Mouse (Mus musculus) heart, embryonic 10.5 days (tissue): Measurements from ENCODE around the gene Pde4d. TPM values are rescaled to one million over a fixed set of nuclear protein-coding genes. Genes with fewer than 3 reads are reported as not detected.

Experiments used
- DNase-seq: peaks from one replicate; pipeline ENCODE4 v3.0.0-alpha.2; 2017; ENCODE audit warnings: low spot score
- H3K27ac ChIP-seq: fragments of 300-500 bp; sonication (generic); 2 replicates; pipeline ENCODE4 v1.5.1; 2016; ENCODE audit warnings: mild to moderate bottlenecking
- H3K27me3 ChIP-seq: fragments of 300-500 bp; sonication (generic); 2 replicates; pipeline ENCODE4 v1.6.1; 2016; ENCODE audit warnings: mild to moderate bottlenecking; ENCODE audit not compliant: poor library complexity, insufficient read depth, severe bottlenecking
- H3K36me3 ChIP-seq: fragments of 300-500 bp; sonication (generic); 2 replicates; pipeline ENCODE4 v1.6.1; 2016; ENCODE audit warnings: mild to moderate bottlenecking, moderate library complexity
- H3K4me1 ChIP-seq: fragments of 300-500 bp; sonication (generic); 2 replicates; pipeline ENCODE4 v1.6.1; 2016; ENCODE audit warnings: mild to moderate bottlenecking
- H3K4me3 ChIP-seq: fragments of 300-500 bp; sonication (generic); 2 replicates; pipeline ENCODE4 v1.5.1; 2016; ENCODE audit warnings: mild to moderate bottlenecking, moderate library complexity
- H3K9me3 ChIP-seq: fragments of 300-500 bp; sonication (generic); 2 replicates; pipeline ENCODE4 v1.6.1; 2016; ENCODE audit warnings: mild to moderate bottlenecking, moderate library complexity
- WGBS: fragments of 180-500 bp; shearing (Covaris S2); methylation state at CpG from one replicate; pipeline ENCODE4 v1.1.7; 2016; 5-methylcytosine and 5-hydroxymethylcytosine counted together
- polyA plus RNA-seq: library from polyadenylated mRNA; unstranded; fragments of >200 nt; fragmentation: Nextera tagmentation; extraction: Ambion mirVana; gene quantifications from 2 replicates; pipeline ENCODE4 v1.2.1, GENCODE M21; 2016

Pde4d gene
- polyA plus RNA-seq, 1 experiment from 2014 or later, result 24.9 TPM

GRCm38 (mm10) chr13:108834197-108834596 lies 384.4 kb downstream of the Pde4d start:
- 95% methylated on average over 1 of the region's 1 CpGs for WGBS
- Histone ChIP-seq H3K9me3 (no peaks in the 10 kb centered on the region), H3K4me3 (no peak overlapping the region), H3K27ac (no peak overlapping the region), H3K36me3 (no peaks in the 10 kb centered on the region), H3K4me1 (no peaks in the 10 kb centered on the region), H3K27me3 (no peaks in the 10 kb centered on the region)
- DNase-seq, result no peak

- no peak for DNase-seq
- Histone ChIP-seq H3K4me3 (no peak overlapping the region), H3K9me3 (no peaks in the 10 kb centered on the region), H3K4me1 (no peaks in the 10 kb centered on the region), H3K36me3 (no peaks in the 10 kb centered on the region), H3K27me3 (no peaks in the 10 kb centered on the region), H3K27ac (no peak overlapping the region)
- WGBS, result 74% methylated on average over 3 of the region's 3 CpGs
Observed at GRCm38 (mm10) chr13:108836314-108836713, 386.6 kb downstream of the Pde4d start.

GRCm38 (mm10) chr13:108839142-108839541 lies 389.4 kb downstream of the Pde4d start:
- H3K27me3 ChIP-seq, result no peaks in the 10 kb centered on the region
- WGBS, result 69% methylated on average over 7 of the region's 7 CpGs
- no peaks in the 10 kb centered on the region for H3K4me1 ChIP-seq
- H3K9me3 ChIP-seq, result no peaks in the 10 kb centered on the region
- H3K36me3 ChIP-seq, result no peaks in the 10 kb centered on the region
- H3K27ac ChIP-seq, result no peak overlapping the region
- H3K4me3 ChIP-seq, result no peak overlapping the region
- DNase-seq, result no peak

- Histone ChIP-seq H3K9me3 (no peaks in the 10 kb centered on the region), H3K4me3 (no peak overlapping the region), H3K36me3 (no peaks in the 10 kb centered on the region), H3K27me3 (no peaks in the 10 kb centered on the region), H3K27ac (no peak overlapping the region), H3K4me1 (no peaks in the 10 kb centered on the region)
- no peak for DNase-seq
- 55% methylated on average over 5 of the region's 5 CpGs for WGBS
Observed at GRCm38 (mm10) chr13:108854090-108854489, 404.3 kb downstream of the Pde4d start.

- no peak overlapping the region for H3K4me3 ChIP-seq
- no peaks in the 10 kb centered on the region for H3K36me3 ChIP-seq
- H3K27ac ChIP-seq, result no peak overlapping the region
- WGBS, result 82% methylated on average over 6 of the region's 6 CpGs
- no peaks in the 10 kb centered on the region for H3K4me1 ChIP-seq
- no peaks in the 10 kb centered on the region for H3K27me3 ChIP-seq
- no peaks in the 10 kb centered on the region for H3K9me3 ChIP-seq
- no peak for DNase-seq
Observed at GRCm38 (mm10) chr13:108856776-108857435, 407.2 kb downstream of the Pde4d start.

GRCm38 (mm10) chr13:108859336-108859735 lies 409.6 kb downstream of the Pde4d start:
- Histone ChIP-seq H3K36me3 (no peaks in the 10 kb centered on the region), H3K4me3 (no peak overlapping the region), H3K27ac (no peak overlapping the region), H3K9me3 (no peaks in the 10 kb centered on the region), H3K27me3 (no peaks in the 10 kb centered on the region), H3K4me1 (no peaks in the 10 kb centered on the region)
- DNase-seq, result no peak
- WGBS, result 80% methylated on average over 3 of the region's 3 CpGs

- no peaks in the 10 kb centered on the region for H3K4me1 ChIP-seq
- H3K4me3 ChIP-seq, result no peak overlapping the region
- DNase-seq, result no peak
- no peaks in the 10 kb centered on the region for H3K36me3 ChIP-seq
- 73% methylated on average over 7 of the region's 7 CpGs for WGBS
- no peak overlapping the region for H3K27ac ChIP-seq
- no peaks in the 10 kb centered on the region for H3K9me3 ChIP-seq
- H3K27me3 ChIP-seq, result no peaks in the 10 kb centered on the region
Observed at GRCm38 (mm10) chr13:108860737-108861136, 411.0 kb downstream of the Pde4d start.

- Histone ChIP-seq H3K36me3 (no peaks in the 10 kb centered on the region), H3K27ac (no peak overlapping the region), H3K4me1 (no peaks in the 10 kb centered on the region), H3K27me3 (no peaks in the 10 kb centered on the region), H3K9me3 (no peaks in the 10 kb centered on the region), H3K4me3 (no peak overlapping the region)
- WGBS, result 85% methylated on average over 7 of the region's 7 CpGs
- no peak for DNase-seq
Observed at GRCm38 (mm10) chr13:108861707-108862106, 412.0 kb downstream of the Pde4d start.

- H3K27me3 ChIP-seq, result no peaks in the 10 kb centered on the region
- WGBS, result 74% methylated on average over 5 of the region's 5 CpGs
- DNase-seq, result no peak
- H3K9me3 ChIP-seq, result no peaks in the 10 kb centered on the region
- no peaks in the 10 kb centered on the region for H3K36me3 ChIP-seq
- no peak overlapping the region for H3K27ac ChIP-seq
- no peaks in the 10 kb centered on the region for H3K4me1 ChIP-seq
- H3K4me3 ChIP-seq, result no peak overlapping the region
Observed at GRCm38 (mm10) chr13:108862173-108862572, 412.4 kb downstream of the Pde4d start.

GRCm38 (mm10) chr13:108900160-108900559 lies 450.4 kb downstream of the Pde4d start:
- Histone ChIP-seq H3K27ac (no peak overlapping the region), H3K36me3 (no peaks in the 10 kb centered on the region), H3K27me3 (no peaks in the 10 kb centered on the region), H3K4me1 (no peaks in the 10 kb centered on the region), H3K9me3 (no peaks in the 10 kb centered on the region), H3K4me3 (no peak overlapping the region)
- no peak for DNase-seq
- WGBS, result 82% methylated on average over 5 of the region's 5 CpGs

GRCm38 (mm10) chr13:108905121-108905520 lies 455.4 kb downstream of the Pde4d start:
- Histone ChIP-seq H3K27me3 (no peaks in the 10 kb centered on the region), H3K9me3 (no peaks in the 10 kb centered on the region), H3K4me1 (0 out of 2 replicates have a peak, but pooled peaks cover 2% of the 10 kb centered on the region), H3K27ac (no peak overlapping the region), H3K36me3 (no peaks in the 10 kb centered on the region), H3K4me3 (no peak overlapping the region)
- DNase-seq, result no peak
- 78% methylated on average over 2 of the region's 2 CpGs for WGBS

- DNase-seq, result no peak
- Histone ChIP-seq H3K27me3 (no peaks in the 10 kb centered on the region), H3K4me1 (0 out of 2 replicates have a peak, but pooled peaks cover 2% of the 10 kb centered on the region), H3K9me3 (no peaks in the 10 kb centered on the region), H3K36me3 (no peaks in the 10 kb centered on the region), H3K4me3 (no peak overlapping the region), H3K27ac (no peak overlapping the region)
- 84% methylated on average over 2 of the region's 2 CpGs for WGBS
Observed at GRCm38 (mm10) chr13:108909193-108909592, 459.4 kb downstream of the Pde4d start.

GRCm38 (mm10) chr13:108914626-108915025 lies 464.9 kb downstream of the Pde4d start:
- Histone ChIP-seq H3K27ac (no peak overlapping the region), H3K36me3 (no peaks in the 10 kb centered on the region), H3K4me3 (no peak overlapping the region), H3K9me3 (no peaks in the 10 kb centered on the region), H3K27me3 (no peaks in the 10 kb centered on the region), H3K4me1 (no peaks in the 10 kb centered on the region)
- 60% methylated on average over 3 of the region's 3 CpGs for WGBS
- no peak for DNase-seq

- no peaks in the 10 kb centered on the region for H3K9me3 ChIP-seq
- H3K4me1 ChIP-seq, result no peaks in the 10 kb centered on the region
- H3K27me3 ChIP-seq, result no peaks in the 10 kb centered on the region
- no peak overlapping the region for H3K27ac ChIP-seq
- no peaks in the 10 kb centered on the region for H3K36me3 ChIP-seq
- WGBS, result 75% methylated on average over 4 of the region's 4 CpGs
- no peak overlapping the region for H3K4me3 ChIP-seq
- DNase-seq, result no peak
Observed at GRCm38 (mm10) chr13:108921146-108921545, 471.4 kb downstream of the Pde4d start.
